Mouse (Mus musculus): ENCODE data around the gene Usp43.

Gene Usp43

DNA sequence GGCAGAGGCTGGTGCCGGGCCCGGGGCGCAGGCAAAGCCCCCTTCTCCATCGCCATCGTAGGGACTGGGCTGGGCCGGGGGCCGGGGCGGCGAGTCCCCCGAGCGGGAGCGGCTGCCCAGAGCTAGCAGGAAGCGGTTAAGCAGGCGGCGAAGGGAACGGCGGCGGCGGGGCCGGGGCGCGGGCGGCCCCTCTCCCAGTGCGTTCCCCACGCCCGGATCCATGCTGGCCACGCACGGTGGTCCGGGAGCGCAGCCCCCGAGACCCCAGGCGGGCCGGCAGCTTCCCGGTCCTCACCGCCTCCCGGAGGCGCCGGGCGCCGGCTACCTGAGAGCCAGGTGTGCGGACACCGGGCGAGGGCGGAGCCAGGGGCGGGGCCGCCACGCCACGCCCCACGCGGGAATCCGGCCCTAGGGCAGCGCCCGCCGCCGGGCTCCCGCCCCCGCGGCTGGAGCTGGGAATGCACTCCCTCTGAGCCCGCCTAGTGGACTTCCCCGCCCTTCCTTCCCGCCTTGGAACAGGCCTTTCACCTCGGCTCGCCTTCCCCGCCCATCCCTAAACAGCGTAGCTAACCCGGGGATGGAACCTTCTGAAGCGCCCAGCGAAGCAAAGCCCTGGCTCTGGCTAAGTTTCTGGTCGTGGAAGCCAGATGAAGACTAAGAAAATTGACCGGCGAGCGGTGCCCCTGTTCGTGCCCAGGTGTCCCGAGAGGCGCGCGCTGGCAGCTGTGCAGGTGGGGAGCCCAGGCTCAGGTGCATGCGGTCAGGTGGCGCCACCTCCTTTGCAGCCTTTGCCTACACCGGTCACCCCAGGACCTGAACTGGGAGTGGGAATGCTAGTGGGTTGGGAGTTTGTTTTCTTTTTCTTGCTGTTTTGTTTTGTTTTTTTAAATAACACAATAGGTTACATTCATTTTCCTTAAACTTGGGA, at the start of gene Usp43:
Usp43 (minus strand) TSS at position 327 of the 928 bp plus-strand sequence.
- DNase-seq (ENCODE audit: extremely low spot score), result peak; percentile 68

DNA sequence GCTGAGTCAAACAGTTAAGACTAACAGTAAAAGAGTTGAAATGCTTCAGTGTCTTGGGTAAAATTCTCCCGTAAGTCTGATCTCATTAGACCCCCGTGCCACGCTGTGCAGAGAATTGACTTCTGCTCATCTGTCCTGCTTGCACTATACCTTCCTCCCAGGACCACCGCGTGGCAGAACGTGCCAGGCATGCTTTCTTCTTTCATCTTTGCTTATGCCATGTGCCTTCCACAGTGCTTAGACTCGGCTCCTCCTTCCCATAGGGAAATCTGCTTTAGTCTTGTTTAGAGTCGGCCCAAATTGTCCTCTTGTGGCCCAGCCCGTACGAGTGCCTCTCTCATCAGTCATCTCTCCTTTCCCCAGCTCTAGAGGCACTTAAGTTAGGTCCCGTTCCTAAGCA, 45.9 kb upstream of the Usp43 start:
- no peak for DNase-seq (ENCODE audit: extremely low spot score)

DNA sequence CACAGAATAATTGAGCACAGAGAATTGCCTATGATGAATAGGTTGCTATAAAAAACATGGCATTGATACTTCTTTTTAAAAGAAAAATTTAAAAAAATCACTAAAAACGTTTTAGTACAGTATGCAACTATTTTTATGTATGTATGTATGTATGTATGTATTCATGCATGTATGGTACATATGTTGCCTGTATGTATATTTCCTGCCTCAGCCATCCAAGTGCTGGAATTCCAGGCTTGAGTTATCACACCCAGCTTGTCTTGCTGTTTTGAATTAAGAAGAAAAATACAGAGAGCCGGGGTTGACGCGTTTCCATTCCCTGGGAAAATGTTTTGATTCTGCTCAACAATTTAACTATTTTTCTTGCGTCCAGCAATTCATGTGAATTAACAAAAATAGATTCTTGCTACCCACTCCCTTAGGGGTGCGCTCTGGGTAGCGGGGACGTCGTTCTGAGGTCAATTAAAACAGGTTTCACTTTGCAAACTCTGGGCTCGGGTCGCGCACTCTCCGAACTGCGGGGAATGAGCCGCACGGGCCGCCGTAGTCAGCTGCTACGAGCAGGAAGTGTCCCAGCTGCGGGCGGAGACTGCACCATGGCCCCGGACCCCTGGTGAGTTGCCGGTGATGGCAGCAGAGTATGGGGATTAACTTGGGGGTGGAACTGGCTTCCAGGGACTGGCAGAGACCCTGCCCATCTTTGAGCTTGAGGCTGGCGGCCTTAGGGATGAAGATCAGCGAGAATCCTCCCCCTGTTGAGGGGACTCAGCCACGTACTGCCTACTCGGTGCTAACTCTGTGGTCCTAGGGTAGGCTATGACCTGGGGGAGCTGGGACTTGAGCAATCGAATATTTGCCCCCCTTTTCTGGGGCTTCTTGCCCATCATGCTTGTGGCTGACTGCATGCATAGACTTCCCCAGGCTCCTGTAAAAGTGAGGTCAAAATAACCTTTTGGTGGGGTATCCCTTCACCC, 44.2 kb upstream of the Usp43 start, which contains the start of gene Stx8:
Stx8 (plus strand) TSS at position 289 of the 974 bp plus-strand sequence.
- DNase-seq (ENCODE audit: extremely low spot score), result peak; percentile 89

DNA sequence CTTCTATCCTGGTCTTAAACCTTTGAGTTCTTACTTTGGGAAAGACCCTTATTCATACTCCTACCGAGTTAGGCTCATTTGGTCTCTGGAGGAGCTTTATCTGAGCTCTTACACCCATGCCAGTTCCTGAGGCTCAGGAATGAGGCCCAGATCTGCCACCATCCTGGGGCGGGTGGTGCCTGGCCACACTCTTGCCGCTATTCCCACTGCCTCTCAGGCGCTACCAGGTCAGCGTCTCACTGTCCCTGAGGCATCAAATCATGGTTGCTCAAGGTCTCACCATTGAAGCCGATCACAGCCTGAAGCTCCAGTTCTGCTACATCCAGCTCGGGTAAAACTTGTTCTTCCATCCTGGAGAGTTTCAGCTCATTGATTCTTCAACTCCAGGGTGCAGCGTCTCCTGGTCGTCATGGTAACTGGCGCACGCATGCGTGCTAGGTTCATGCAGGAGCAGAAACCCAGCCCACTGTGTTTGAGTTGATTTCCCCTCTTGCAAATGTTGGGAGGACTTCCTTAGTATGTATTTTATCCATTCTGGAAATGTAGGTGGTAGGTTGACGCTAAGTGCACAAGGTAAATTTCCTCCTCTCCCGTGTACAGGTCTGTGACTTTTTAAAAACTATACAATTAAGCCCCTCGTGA, 43.4 kb upstream of the Usp43 start, which contains the start of gene Cfap52:
Cfap52 (minus strand) TSS at position 410 of the 642 bp plus-strand sequence.
- peak; percentile 85 for DNase-seq (ENCODE audit: extremely low spot score)

DNA sequence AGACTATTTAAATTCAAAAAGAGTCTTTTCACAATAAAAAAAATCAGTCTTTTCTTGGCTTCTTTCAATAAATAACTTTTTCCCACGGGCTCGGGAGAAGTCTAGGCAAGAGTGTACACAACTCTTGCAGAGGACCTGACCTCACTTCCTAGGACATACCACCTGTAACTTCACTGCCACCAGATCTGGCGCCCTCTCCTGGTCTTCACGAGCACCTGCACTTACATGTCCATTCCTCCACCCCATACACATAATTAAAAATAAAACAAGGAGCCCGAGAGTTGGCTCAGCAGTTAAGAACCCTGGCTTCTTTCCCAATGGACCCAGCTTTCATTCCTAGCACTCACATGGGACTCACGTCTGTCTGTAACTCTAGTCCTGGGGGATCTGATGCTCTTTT, 42.2 kb upstream of the Usp43 start:
- DNase-seq (ENCODE audit: extremely low spot score), result no peak

DNA sequence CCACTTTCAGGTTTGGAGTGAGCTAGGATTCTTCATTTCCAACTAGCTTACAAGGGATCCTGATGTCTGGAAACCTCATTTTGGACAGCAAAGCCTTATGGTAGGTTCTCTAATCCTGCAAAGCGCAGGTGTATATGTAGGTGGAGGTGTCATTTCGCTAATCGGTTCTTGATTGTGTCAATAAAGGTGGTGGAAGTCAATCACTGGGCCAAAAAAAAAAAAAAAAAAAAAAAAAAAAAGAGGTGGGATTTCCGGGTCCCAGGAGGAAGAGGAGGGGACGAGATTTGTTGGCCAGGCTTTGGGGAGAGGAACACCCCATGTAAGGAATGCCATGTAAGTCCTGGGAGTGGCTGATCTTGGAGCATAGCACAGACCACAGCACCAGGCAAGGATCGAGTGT, 32.5 kb upstream of the Usp43 start:
- DNase-seq (ENCODE audit: extremely low spot score), result no peak

DNA sequence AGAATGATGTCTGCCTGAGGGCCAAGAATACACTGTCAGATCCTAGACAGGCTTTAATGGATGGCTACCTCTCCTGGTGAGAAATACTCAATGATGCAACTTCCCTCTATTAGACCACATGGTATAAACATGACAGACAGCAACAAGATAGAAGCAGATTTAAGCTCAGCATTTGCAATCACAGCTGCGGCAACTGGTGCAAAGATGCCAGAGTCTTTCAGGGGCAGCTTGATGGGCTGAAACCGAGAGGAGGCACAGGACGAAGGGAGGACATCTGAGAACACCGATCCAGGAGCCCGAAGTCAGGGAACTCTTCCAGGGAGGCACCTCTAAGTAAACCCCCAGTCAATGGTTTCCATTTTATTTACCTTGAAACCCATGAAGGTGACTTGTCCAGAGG, 31.7 kb upstream of the Usp43 start:
- DNase-seq (ENCODE audit: extremely low spot score), result no peak

DNA sequence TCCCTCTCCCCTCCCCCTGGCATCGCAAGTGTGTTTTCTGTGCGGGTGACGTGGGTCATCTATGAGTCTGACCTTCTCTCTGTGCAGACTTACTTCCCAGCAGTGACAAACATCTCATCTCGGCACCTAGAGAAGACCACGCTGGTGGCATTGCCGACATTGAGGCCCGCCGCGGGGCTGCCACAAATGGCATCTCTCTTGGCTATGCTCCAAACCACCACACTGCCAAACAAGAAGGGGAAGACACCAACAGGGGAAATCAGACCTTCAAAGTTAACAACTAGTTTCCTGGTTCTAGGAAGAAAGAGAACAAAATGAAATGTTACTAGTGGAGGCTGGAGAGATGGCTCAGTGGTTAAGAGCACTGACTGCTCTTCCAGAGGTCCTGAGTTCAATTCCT, 27.5 kb upstream of the Usp43 start:
- DNase-seq (ENCODE audit: extremely low spot score), result no peak

DNA sequence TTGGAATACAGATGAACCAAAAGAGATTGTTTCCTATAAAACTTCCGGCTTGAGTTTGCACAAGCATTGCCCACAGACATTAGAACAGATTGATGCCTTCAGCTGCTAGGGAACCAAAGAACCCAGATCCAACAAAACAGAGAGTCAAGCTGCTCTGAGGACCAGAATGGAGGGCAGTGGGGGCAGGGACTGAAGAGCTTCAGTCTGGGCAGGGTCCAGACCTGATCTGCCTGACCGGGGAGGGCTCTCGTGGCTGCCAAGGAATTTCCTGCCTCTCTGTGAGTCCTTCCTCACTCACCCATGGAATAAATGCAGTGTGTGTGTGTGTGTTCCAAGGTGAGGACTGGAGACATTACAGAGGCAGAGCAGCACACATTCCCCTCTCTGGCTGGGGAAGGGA, 26.3 kb upstream of the Usp43 start:
- DNase-seq (ENCODE audit: extremely low spot score), result no peak

DNA sequence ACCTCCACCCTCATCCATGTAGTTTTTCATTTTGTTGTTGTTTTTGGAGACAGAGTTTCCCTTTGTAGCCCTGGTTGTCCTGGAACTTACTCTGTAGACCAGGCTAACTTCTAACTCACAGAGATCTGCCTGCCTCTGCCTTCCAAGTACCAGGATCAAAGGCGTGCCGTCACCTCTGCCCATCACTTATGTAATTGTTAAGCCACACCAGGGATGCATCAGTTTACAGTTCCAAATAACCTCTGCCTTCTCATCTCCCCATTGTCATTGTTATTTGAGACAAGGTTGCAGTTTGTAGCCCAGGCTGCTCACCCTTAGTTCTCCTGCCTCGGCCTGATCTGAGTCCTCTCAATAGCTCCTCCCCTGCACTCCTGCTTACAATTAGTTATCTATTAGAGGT, 10.2 kb upstream of the Usp43 start:
- DNase-seq (ENCODE audit: extremely low spot score), result no peak

DNA sequence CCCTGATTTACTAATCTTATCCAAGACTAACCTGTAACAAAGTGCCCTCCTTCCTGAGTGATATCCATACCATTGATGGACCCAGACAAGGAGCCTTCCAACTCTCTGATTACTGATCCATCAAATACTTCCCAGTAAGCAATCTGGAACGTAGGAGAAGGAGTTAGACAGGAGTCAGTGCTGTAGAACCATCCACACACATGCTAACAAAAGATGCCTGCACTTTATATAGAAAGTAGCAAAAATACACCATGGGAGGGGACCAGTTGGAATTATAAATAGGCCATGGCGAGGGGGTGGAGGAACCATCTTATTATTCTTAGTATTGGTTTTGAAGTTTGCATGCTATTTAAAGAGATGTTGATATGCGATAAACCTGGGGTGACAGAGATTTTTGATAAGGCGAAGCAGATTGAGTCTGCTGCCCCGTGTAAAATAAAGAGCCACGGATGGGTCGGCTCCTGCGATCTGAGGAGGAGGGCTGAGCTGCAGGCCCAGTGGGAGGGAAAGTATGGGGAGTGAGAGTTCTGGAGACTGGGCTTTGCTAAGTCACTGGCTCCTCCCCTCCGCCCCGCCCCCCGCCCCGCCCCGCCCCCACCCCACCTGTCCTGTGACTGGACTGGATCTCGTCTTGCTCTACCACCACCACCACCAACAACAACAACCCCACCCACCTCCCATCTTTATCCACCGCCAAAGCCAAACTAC, 4.5 kb upstream of the Usp43 start:
- DNase-seq (ENCODE audit: extremely low spot score), result peak; percentile 25

DNA sequence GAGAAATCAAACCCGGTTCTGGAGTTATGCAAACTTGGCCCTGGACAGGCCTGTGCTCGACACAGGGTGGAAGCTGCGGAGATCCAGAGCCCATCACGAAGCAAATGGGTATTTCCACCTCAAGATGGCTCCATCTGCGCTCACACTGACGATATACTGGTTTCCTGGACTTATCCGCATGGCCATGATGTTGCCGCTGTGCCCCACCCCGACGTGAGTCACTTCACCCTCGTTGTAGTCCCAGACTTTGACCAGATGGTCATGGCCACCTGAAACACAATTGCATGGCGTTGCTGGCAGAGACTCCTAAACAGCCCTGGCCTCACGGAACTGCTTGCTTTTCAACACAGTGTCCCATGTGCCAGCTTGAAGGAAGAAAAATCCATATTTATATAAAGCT, 3.0 kb upstream of the Usp43 start:
- DNase-seq (ENCODE audit: extremely low spot score), result no peak

DNA sequence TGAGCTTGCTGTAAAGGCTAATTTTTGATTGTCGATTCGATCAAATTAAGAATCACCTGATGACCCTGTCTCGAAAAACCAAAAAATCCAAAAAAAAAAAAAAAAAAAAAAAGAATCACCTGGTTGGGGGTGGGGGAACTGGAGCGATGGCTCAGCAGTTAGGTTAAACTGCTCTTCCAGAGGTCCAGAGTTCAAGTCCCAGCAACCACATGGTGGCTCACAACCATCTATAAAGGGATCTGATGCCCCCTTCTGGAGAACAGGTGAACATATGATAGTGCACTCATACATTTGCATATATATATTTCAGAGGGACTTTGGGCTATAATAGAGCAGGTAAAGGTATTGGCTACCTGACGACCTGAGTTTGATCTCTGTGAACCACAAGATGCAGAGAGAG, 1.8 kb upstream of the Usp43 start:
- no peak for DNase-seq (ENCODE audit: extremely low spot score)

DNA sequence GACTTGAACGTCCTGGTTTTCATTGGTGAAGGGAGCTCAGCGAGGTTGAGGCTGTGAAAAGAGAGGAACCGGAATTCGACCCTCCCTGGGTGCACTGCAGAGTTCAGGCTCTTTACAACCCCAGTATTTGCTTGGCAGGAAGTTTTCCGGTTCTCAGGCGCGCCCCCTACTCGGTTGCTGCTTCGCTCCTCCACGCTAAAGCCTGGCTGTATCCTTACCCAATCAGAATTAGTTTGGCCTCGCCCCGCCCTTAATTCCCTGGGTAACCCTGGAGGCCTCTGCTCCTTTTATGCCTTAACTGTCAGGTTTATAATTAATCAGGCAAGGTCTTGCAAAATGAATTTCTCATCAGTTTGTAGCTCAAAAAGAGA, 787 bp upstream of the Usp43 start:
- peak; percentile 78 for DNase-seq (ENCODE audit: extremely low spot score)

DNA sequence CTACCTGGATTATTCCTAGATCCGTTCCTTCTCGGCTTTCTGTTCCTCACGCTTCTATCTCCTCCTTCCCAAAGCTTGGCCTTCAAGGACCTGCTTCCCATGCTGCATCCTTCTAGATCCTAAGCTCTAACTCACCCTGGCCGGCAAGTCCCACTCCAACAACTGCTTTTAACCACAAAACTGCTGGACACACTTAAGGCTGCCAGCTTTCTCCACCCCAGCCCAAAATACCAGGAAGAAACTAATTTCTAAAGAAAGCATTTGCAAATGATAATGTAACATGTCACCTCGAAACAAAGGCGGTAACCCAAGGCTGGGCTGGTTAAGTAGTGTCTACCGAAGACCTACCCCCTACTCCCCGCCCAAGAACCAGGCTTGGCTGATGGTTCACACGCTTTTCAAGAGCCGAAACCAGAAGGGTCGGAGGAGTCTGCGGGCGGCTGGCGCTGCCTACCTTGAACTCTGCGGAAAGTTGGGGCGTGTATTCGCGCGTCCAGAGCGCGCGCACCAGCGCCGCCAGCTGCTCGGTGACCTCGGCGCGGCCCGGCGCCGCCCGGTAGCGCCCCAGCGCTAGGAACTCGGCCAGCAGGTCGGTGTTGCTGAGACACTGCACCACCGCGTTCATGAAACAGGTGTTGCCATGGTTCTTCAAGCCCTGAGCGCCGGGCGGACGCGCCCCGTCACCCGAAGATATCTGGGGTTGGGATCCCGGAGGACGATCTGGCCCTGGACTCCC, 694 bp downstream of the Usp43 start:
- DNase-seq (ENCODE audit: extremely low spot score), result peak; percentile 61

DNA sequence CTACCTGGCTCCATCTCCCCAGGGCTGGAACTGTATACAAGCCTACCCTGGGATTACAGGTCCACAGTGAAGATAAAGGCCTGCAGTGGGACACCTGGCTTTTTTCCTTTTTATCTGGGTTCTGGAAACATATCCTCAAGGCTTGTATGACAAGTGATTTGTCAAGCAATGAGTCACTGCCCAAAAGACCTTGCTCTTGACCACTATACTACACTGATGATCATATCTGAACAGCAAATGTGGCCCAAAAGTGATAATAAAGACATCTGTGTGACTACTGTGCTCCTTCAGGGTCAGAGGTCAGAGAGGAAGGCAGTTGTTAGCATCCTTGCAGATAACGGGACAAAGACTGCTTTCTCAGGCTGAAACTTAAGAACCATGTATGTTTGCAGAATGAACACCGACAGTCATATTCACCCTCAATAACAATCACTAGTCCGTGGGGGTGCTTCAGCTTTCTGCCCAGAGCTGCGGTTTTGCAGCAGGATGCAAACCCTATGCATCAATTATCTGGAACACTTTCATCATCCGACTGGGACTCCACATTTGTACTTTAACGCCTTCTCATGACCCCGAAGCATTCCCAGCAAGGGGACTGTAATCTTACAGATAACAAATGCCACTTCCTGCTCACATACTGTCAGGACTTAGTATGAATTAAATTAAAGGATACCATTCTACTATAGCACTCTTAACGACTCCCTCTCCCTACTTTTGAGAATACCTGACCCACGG, 1.6 kb downstream of the Usp43 start:
- DNase-seq (ENCODE audit: extremely low spot score), result no peak

DNA sequence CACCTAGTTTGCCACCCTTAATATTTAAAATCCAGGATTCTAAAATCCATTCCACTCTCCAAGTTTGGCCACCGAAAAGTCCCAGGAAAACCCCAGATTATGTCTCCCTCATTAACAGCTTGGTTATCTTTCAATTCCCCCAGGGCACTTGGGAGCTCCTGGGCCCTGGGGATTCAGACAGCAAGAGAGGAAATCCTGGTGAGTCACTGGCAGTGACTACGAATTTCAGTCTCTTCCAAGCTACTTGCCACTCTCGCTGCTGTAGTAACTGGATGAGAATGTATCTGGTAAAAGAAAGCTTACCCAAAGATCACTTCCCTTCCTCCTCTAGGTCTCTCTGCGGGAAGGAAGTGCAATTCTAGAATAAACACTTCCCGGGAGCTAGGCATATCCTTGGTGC, 2.4 kb downstream of the Usp43 start:
- DNase-seq (ENCODE audit: extremely low spot score), result no peak

DNA sequence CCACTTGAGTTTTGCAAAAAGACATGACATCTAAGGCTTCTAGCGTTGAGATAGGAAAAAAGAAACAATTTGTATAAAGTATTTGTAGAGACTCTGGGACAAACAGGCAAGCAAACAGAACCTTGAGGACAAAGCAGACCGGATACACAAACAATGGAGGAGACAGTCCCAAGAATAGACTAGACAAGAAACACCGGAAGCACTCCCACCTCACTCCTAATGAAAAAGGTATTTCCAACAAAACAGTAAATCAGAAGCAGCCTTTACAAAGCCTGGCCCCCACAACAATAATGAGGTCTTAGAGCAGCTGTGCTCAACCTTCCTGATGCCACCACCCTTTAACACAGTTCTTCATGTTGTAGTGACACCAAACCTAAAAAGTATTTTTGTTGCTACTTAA, 4.8 kb downstream of the Usp43 start:
- no peak for DNase-seq (ENCODE audit: extremely low spot score)

DNA sequence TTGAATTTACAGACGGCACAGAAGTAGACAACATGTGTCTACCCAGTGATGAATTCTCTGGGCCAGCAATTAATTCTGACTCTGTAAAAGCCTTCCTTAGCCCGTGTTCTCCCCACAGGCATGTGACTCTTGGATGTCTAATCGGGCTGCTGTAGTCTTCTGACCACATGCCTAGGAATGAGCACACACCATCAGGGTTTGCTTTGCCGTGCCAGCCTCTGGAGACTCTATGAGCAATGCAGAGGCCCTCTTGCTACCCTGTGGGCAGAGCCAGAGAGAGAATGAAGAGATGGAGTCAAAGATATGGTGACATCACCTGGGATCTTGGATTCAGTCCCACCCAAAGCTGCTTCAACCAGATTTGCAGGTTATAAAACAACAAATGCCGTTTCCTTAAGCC, 10.9 kb downstream of the Usp43 start:
- DNase-seq (ENCODE audit: extremely low spot score), result no peak

DNA sequence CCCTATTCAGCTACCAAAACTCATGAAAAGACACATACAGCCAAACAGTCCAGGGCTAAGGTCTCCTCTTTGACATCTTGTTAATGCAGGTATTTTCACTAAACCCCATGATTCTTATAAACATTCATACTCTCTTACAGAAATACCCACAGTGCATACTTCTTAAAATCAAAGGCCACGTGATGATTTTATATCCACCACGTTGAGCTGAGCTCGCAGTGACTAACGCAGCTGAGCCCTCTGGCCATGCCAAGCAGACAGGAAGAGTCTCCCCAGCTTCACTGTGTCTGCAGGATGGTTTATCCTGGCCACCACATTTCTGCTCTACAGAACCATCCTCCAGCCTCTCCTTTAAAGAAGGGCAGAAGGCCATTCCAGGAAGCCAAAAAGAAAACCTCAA, 18.2 kb downstream of the Usp43 start:
- DNase-seq (ENCODE audit: extremely low spot score), result no peak
